Mouse (Mus musculus): Measurements from ENCODE around the gene Ralb. TPM values are rescaled to one million over a fixed set of nuclear protein-coding genes. Genes with fewer than 3 reads are reported as not detected.
A peak's percentile ranks its signal among the peaks of the same experiment; 100 is the strongest.

Gene Ralb
- polyA plus RNA-seq (2014; fragmentation: Nextera tagmentation; extraction: Ambion mirVana): 41.6 and 43.7 TPM in 2 replicates

DNA sequence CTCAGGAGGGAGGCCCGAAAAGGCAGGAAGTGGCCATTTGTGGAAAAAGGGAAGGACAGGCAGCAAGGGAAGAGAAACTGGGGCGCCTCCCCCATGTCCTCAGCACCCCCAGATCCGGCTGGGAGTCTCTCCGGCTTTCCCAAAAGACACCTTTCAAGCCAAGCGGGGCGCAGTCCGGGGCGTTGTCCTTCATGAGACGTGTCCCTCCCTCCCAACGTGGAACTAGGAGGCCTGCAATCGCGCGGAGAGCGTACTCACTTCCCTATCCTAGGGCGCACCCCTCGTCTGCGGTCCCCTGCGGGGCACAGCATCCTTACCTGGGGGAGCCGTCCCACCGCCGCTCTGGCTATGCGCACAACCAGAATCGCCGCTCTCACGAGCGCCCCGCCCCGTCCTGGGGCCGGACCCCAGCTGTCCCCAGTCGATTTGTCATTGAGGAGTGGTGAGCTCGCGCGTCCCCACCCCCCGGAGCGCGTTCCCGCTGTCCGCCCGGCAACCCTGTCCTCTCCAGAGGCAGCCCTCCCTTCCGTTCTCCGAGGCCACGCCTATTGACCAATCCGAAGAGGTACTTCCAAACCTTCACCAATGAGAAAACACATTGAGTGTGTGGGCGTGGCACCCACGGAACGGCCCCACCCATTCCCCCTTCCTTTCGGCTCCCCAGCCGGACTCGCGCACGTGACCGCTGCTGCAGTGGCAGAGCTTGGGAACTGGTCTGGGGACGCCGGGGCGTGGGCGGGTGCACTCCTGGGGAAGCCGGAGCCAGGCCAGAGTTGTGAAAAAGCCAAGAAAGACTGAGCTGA lies at the start of gene Ralb:
Ralb (minus strand) TSS at position 535 of the 803 bp plus-strand sequence.
- under 1% methylated on average over 53 of the region's 57 CpGs for WGBS
- peak within 1 kb of the TSS; percentile 66 for H3K4me3 ChIP-seq (ENCODE audit: low read depth, low read length)
- ATAC-seq: peak; percentile 99

GRCm38 (mm10) chr1:119551651-119552050 lies 47.1 kb upstream of the Ralb start:
- 100% methylated on average over 1 of the region's 1 CpGs for WGBS
- no peak for DNase-seq (ENCODE audit: low spot score)
- Histone ChIP-seq H3K27me3 (replicated peaks; ENCODE audit: control insufficient read depth, insufficient read depth, low read length) (no peaks in the 10 kb centered on the region), H3K4me3 (ENCODE audit: low read depth, low read length) (no peak overlapping the region), H3K36me3 (ENCODE audit: control insufficient read depth, insufficient read depth, low read length) (peaks cover 25% of the 10 kb centered on the region; the same call in 1 of the 2 replicates), H3K4me2 (ENCODE audit: low read length) (no peak overlapping the region), H3K4me1 (ENCODE audit: control insufficient read depth, insufficient read depth, low read length) (no peaks in the 10 kb centered on the region), H3K9me3 (replicated peaks; ENCODE audit: control insufficient read depth, low read length) (no peaks in the 10 kb centered on the region), H3K9ac (ENCODE audit: low read length) (no peak overlapping the region), H3K27ac (ENCODE audit: low read depth, low read length) (no peak overlapping the region)
- ATAC-seq: no peak

More for the DNA sequence above, at the start of gene Ralb:
- DNase-seq (ENCODE audit: low spot score): peak; percentile 98
- Histone ChIP-seq H3K9me3 (replicated peaks; ENCODE audit: control insufficient read depth, low read length) (no peaks in the 10 kb centered on the region), H3K27me3 (replicated peaks; ENCODE audit: control insufficient read depth, insufficient read depth, low read length) (no peaks in the 10 kb centered on the region), H3K4me2 (ENCODE audit: low read length) (peak within 1 kb of the TSS; percentile 86), H3K4me1 (ENCODE audit: control insufficient read depth, insufficient read depth, low read length) (peaks cover 11% of the 10 kb centered on the region), H3K9ac (ENCODE audit: low read length) (peak within 1 kb of the TSS; percentile 71), H3K27ac (ENCODE audit: low read depth, low read length) (no peak within 1 kb of the TSS), H3K36me3 (ENCODE audit: control insufficient read depth, insufficient read depth, low read length) (no peaks in the 10 kb centered on the region)

DNA sequence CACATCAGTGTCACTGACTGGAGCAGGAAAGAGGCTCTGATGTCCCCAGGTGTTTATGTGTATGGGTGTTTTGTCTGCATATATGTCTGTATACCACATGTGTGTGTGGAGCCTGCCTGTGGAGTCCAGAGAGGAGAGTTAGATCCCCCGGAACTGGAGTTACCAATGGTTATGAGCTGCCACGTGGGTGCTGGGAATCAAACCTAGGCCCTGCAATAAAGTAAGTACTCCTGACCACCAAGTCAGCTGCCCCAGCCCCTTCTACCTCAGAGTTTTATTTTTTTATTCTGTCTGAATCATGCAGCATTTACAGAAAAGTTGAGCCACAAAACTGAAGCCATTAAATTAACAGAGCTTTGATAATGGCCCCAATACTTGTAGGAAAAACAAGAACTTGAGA lies 45.5 kb upstream of the Ralb start:
- Histone ChIP-seq H3K27ac (ENCODE audit: low read depth, low read length) (no peak overlapping the region), H3K4me2 (ENCODE audit: low read length) (no peak overlapping the region), H3K4me3 (ENCODE audit: low read depth, low read length) (no peak overlapping the region), H3K4me1 (ENCODE audit: control insufficient read depth, insufficient read depth, low read length) (no peaks in the 10 kb centered on the region), H3K36me3 (ENCODE audit: control insufficient read depth, insufficient read depth, low read length) (peaks cover 31% of the 10 kb centered on the region; the same call in 1 of the 2 replicates), H3K9ac (ENCODE audit: low read length) (no peak overlapping the region), H3K9me3 (replicated peaks; ENCODE audit: control insufficient read depth, low read length) (no peaks in the 10 kb centered on the region), H3K27me3 (replicated peaks; ENCODE audit: control insufficient read depth, insufficient read depth, low read length) (no peaks in the 10 kb centered on the region)
- 100% methylated on average over 2 of the region's 2 CpGs for WGBS
- DNase-seq (ENCODE audit: low spot score): no peak
- no peak for ATAC-seq

GRCm38 (mm10) chr1:119549327-119549689 lies 44.7 kb upstream of the Ralb start:
- 93% methylated on average over 7 of the region's 7 CpGs for WGBS

DNA sequence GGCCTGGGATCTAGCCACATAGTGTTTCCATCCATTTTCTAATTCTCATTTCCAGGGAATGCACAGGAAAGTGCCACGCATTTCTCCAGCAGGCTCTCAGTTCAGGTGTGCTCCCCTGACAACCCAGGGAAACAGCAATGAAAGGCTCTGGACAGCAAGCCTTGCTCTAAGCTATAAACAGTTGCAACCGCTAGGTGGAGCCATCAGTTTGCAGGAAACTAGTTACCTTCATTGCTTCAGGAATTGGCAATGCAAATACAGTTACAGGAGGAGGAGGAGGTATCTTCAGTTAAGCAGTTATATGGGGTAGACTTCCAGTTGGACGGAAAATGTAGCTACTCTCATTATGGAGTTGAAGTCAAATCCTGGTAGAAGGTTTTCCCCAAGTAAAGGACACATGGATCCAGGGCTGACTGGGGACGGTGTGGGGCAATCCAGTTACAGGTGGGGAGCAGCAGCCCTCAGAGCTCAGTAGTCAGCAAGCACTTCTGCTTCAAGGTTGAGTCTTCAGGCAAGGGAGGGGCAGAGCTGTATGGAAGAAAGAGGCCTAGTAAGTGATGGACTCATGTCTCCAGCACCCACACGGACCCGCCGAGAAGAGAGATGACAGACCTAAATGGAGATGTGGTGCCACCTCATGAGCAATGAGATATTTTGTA lies 44.2 kb upstream of the Ralb start:
- WGBS: 70% methylated on average over 7 of the region's 7 CpGs
- H3K9ac ChIP-seq (ENCODE audit: low read length): no peak overlapping the region
- H3K4me3 ChIP-seq (ENCODE audit: low read depth, low read length): no peak overlapping the region
- H3K4me1 ChIP-seq (ENCODE audit: control insufficient read depth, insufficient read depth, low read length): no peaks in the 10 kb centered on the region
- ATAC-seq (peak; percentile 65; the same call in 1 of the 2 replicates), DNase-seq (ENCODE audit: low spot score) (peak; percentile 92)
- H3K27ac ChIP-seq (ENCODE audit: low read depth, low read length): no peak overlapping the region
- no peak overlapping the region for H3K4me2 ChIP-seq (ENCODE audit: low read length)
- H3K9me3 ChIP-seq (replicated peaks; ENCODE audit: control insufficient read depth, low read length): no peaks in the 10 kb centered on the region
- no peaks in the 10 kb centered on the region for H3K27me3 ChIP-seq (replicated peaks; ENCODE audit: control insufficient read depth, insufficient read depth, low read length)
- peaks cover 32% of the 10 kb centered on the region; the same call in 1 of the 2 replicates for H3K36me3 ChIP-seq (ENCODE audit: control insufficient read depth, insufficient read depth, low read length)

More at GRCm38 (mm10) chr1:119549327-119549689, 44.7 kb upstream of the Ralb start:
- no peaks in the 10 kb centered on the region for H3K27me3 ChIP-seq (replicated peaks; ENCODE audit: control insufficient read depth, insufficient read depth, low read length)
- ATAC-seq: no peak
- H3K4me3 ChIP-seq (ENCODE audit: low read depth, low read length): no peak overlapping the region
- no peak for DNase-seq (ENCODE audit: low spot score)
- H3K9ac ChIP-seq (ENCODE audit: low read length): no peak overlapping the region
- peaks cover 35% of the 10 kb centered on the region; the same call in 1 of the 2 replicates for H3K36me3 ChIP-seq (ENCODE audit: control insufficient read depth, insufficient read depth, low read length)
- H3K9me3 ChIP-seq (replicated peaks; ENCODE audit: control insufficient read depth, low read length): no peaks in the 10 kb centered on the region
- no peak overlapping the region for H3K4me2 ChIP-seq (ENCODE audit: low read length)
- no peak overlapping the region for H3K27ac ChIP-seq (ENCODE audit: low read depth, low read length)
- H3K4me1 ChIP-seq (ENCODE audit: control insufficient read depth, insufficient read depth, low read length): no peaks in the 10 kb centered on the region

DNA sequence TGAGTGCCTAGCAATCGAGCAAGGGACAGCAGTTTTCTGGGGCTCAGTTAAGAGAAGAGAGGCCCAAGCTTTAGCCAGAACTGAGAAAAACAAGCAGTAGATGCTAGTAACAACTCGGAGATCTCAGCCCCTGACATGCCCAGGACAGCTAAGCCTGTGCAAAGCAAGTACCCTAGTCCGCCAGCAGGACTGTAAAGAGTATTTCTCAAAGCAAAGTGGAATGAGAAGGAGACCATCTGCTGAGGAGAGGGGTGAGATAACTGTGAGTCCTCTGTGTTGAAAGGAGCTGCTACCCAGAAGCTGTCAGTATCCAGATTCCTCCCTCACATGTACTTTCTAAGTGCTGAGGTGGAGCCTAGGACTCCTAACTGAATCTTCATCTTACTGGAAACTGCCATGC lies 41.9 kb upstream of the Ralb start:
- no peak overlapping the region for H3K4me3 ChIP-seq (ENCODE audit: low read depth, low read length)
- WGBS: 86% methylated on average over 3 of the region's 3 CpGs

GRCm38 (mm10) chr1:119545671-119546070 lies 41.1 kb upstream of the Ralb start:
- Histone ChIP-seq H3K27ac (ENCODE audit: low read depth, low read length) (no peak overlapping the region), H3K4me2 (ENCODE audit: low read length) (no peak overlapping the region), H3K4me3 (ENCODE audit: low read depth, low read length) (no peak overlapping the region), H3K27me3 (replicated peaks; ENCODE audit: control insufficient read depth, insufficient read depth, low read length) (no peaks in the 10 kb centered on the region), H3K36me3 (ENCODE audit: control insufficient read depth, insufficient read depth, low read length) (peaks cover 26% of the 10 kb centered on the region; the same call in 1 of the 2 replicates), H3K9ac (ENCODE audit: low read length) (no peak overlapping the region), H3K4me1 (ENCODE audit: control insufficient read depth, insufficient read depth, low read length) (no peaks in the 10 kb centered on the region), H3K9me3 (replicated peaks; ENCODE audit: control insufficient read depth, low read length) (no peaks in the 10 kb centered on the region)
- 95% methylated on average over 4 of the region's 4 CpGs for WGBS
- ATAC-seq (no peak), DNase-seq (ENCODE audit: low spot score) (no peak)

More for the DNA sequence above, 41.9 kb upstream of the Ralb start:
- H3K9me3 ChIP-seq (replicated peaks; ENCODE audit: control insufficient read depth, low read length): no peaks in the 10 kb centered on the region
- no peaks in the 10 kb centered on the region for H3K27me3 ChIP-seq (replicated peaks; ENCODE audit: control insufficient read depth, insufficient read depth, low read length)
- H3K4me2 ChIP-seq (ENCODE audit: low read length): no peak overlapping the region
- no peak overlapping the region for H3K9ac ChIP-seq (ENCODE audit: low read length)
- no peak overlapping the region for H3K27ac ChIP-seq (ENCODE audit: low read depth, low read length)
- ATAC-seq (no peak), DNase-seq (ENCODE audit: low spot score) (no peak)
- H3K36me3 ChIP-seq (ENCODE audit: control insufficient read depth, insufficient read depth, low read length): peaks cover 26% of the 10 kb centered on the region; the same call in 1 of the 2 replicates
- H3K4me1 ChIP-seq (ENCODE audit: control insufficient read depth, insufficient read depth, low read length): no peaks in the 10 kb centered on the region

GRCm38 (mm10) chr1:119545164-119545563 lies 40.6 kb upstream of the Ralb start:
- H3K9me3 ChIP-seq (replicated peaks; ENCODE audit: control insufficient read depth, low read length): no peaks in the 10 kb centered on the region
- H3K4me1 ChIP-seq (ENCODE audit: control insufficient read depth, insufficient read depth, low read length): no peaks in the 10 kb centered on the region
- WGBS: 88% methylated on average over 2 of the region's 2 CpGs
- no peak for DNase-seq (ENCODE audit: low spot score)
- no peaks in the 10 kb centered on the region for H3K27me3 ChIP-seq (replicated peaks; ENCODE audit: control insufficient read depth, insufficient read depth, low read length)
- no peak overlapping the region for H3K27ac ChIP-seq (ENCODE audit: low read depth, low read length)
- H3K9ac ChIP-seq (ENCODE audit: low read length): no peak overlapping the region
- no peak overlapping the region for H3K4me2 ChIP-seq (ENCODE audit: low read length)
- peaks cover 25% of the 10 kb centered on the region; the same call in 1 of the 2 replicates for H3K36me3 ChIP-seq (ENCODE audit: control insufficient read depth, insufficient read depth, low read length)
- no peak overlapping the region for H3K4me3 ChIP-seq (ENCODE audit: low read depth, low read length)
- ATAC-seq: no peak
